Mouse (Mus musculus): ENCODE data around the gene Efcab11. TPM values are rescaled to one million over a fixed set of nuclear protein-coding genes. Genes with fewer than 3 reads are reported as not detected.
"Not testable (repeated sequence)": the region's sequence is repeated elsewhere in the genome, so short reads cannot be mapped to it uniquely, and the experiment has no call there.

Efcab11 gene
- polyA plus RNA-seq, 1 experiment from 2014 or later, result 11.2 TPM

DNA sequence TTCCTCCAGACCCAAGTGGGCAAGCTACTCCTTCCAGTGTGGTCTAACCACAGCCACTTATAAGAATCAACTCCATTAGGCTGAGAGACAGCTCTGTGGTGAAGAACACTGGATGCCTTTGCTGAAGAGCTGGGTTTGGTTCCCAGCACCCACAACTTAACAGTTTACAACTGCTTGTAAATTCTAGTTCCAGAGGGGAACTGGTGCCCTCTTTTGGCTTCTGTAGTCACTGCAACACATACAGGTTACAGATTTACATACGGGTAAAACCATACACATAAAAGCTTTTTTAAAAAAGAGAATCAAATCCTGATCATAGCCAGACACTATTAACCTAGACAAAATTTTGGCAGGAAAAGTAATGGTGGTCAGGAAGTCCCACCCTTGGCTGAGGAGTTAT is 50.8 kb downstream of the Efcab11 start:
- 92% methylated on average over 1 of the region's 1 CpGs for WGBS
- no peak for ATAC-seq (ENCODE audit: low FRiP score, low read depth)
- H3K27me3 ChIP-seq (replicated peaks), result no peaks in the 10 kb centered on the region
- no peak overlapping the region for H3K9ac ChIP-seq
- no peak overlapping the region for H3K4me2 ChIP-seq (replicated peaks)
- H3K4me3 ChIP-seq, result no peak overlapping the region
- H3K27ac ChIP-seq, result no peak overlapping the region
- H3K4me1 ChIP-seq, result peaks cover 12% of the 10 kb centered on the region
- no peaks in the 10 kb centered on the region for H3K9me3 ChIP-seq
- H3K36me3 ChIP-seq, result no peaks in the 10 kb centered on the region

DNA sequence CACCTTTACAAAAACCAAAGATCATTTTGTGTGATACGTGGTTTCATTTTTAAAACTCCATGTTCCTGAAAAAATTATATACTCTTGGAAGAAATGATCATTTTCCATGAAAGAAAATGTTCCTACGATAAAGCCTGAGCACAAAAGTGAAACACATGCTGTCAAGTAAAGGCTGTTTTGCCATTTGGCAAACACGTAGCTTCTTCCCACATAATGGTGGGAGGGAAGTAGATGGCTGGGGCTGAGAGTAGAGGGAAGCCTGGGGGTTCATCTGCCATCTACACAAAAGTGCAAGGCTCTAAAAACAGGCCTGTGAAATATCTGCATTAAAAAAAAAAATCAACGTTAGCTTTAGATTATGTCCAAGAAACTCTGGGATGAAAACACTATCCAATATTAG is 61.6 kb downstream of the Efcab11 start:
- Histone ChIP-seq H3K36me3 (no peaks in the 10 kb centered on the region), H3K4me3 (no peak overlapping the region), H3K27ac (no peak overlapping the region), H3K4me1 (no peaks in the 10 kb centered on the region), H3K9ac (no peak overlapping the region), H3K9me3 (no peaks in the 10 kb centered on the region), H3K4me2 (replicated peaks) (no peak overlapping the region), H3K27me3 (replicated peaks) (no peaks in the 10 kb centered on the region)
- ATAC-seq (ENCODE audit: low FRiP score, low read depth), result no peak
- 91% methylated on average over 4 of the region's 4 CpGs for WGBS

GRCm38 (mm10) chr12:99821309-99821934 is 62.8 kb downstream of the Efcab11 start:
- Histone ChIP-seq H3K27ac (no peak overlapping the region), H3K4me2 (replicated peaks) (no peak overlapping the region), H3K4me1 (no peaks in the 10 kb centered on the region), H3K4me3 (no peak overlapping the region), H3K9me3 (0 out of 2 replicates have a peak, but pooled peaks cover under 1% of the 10 kb centered on the region), H3K9ac (no peak overlapping the region), H3K27me3 (replicated peaks) (no peaks in the 10 kb centered on the region), H3K36me3 (no peaks in the 10 kb centered on the region)
- ATAC-seq (ENCODE audit: low FRiP score, low read depth), result no peak
- WGBS, result 85% methylated on average over 12 of the region's 12 CpGs

DNA sequence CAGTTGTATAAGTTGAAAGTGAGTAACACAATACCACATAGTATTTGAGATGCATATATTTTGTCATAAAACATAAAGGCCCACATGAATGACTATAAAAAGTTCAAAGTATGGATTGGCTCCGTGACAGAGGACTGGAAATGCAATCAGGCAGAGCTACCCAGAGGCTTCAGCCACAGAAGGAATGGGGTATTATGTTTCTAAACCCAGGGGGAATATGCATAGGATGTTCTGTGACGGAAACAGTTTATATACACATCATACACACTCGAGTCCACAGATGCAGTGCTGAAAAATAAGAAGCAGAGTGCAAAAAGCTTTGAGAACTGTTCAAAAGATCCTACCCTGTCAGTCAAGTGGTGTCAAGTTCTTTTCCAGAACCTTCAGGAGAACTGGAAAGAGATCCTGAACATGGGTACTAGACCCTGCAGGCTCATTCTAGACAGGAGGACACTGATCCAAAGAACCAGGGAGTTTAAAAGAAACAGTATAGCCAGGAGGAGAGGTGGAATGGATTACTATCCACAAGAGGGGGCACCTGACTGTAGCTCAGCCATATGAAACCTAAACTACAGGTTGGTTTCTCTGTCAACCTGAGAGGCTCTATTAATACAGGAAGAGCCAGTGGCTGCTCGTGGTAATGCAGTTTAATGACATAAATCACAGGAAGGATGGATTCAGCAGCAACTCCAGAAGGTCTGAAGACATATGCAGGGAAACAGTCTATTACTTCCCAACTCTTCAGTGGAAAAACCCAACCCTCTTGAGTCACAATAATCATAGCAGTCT is 64.9 kb downstream of the Efcab11 start:
- H3K27me3 ChIP-seq (replicated peaks), result no peaks in the 10 kb centered on the region
- no peaks in the 10 kb centered on the region for H3K4me1 ChIP-seq
- H3K4me3 ChIP-seq, result no peak overlapping the region
- H3K9me3 ChIP-seq, result 0 out of 2 replicates have a peak, but pooled peaks cover 3% of the 10 kb centered on the region
- ATAC-seq (ENCODE audit: low FRiP score, low read depth), result no peak
- H3K9ac ChIP-seq, result no peak overlapping the region
- WGBS, result 65% methylated on average over 4 of the region's 4 CpGs
- H3K4me2 ChIP-seq (replicated peaks), result no peak overlapping the region
- no peaks in the 10 kb centered on the region for H3K36me3 ChIP-seq
- H3K27ac ChIP-seq, result no peak overlapping the region

- H3K27me3 ChIP-seq (replicated peaks); H3K9ac ChIP-seq; H3K9me3 ChIP-seq; ATAC-seq (ENCODE audit: low FRiP score, low read depth); H3K36me3 ChIP-seq; H3K27ac ChIP-seq; H3K4me1 ChIP-seq; H3K4me2 ChIP-seq (replicated peaks); H3K4me3 ChIP-seq: not testable (repeated sequence)
- WGBS, result 95% methylated on average over 16 of the region's 16 CpGs
These were observed 66.2 kb downstream of the Efcab11 start for GRCm38 (mm10) chr12:99818006-99818405.

GRCm38 (mm10) chr12:99815244-99815643 is 69.0 kb downstream of the Efcab11 start:
- 0 out of 2 replicates have a peak, but pooled peaks cover 3% of the 10 kb centered on the region for H3K9me3 ChIP-seq
- WGBS, result 95% methylated on average over 8 of the region's 8 CpGs

GRCm38 (mm10) chr12:99807891-99808290 is 76.3 kb downstream of the Efcab11 start:
- ATAC-seq (ENCODE audit: low FRiP score, low read depth), result no peak
- H3K27me3 ChIP-seq (replicated peaks), result no peaks in the 10 kb centered on the region
- H3K9ac ChIP-seq, result no peak overlapping the region
- H3K4me1 ChIP-seq, result no peaks in the 10 kb centered on the region
- H3K9me3 ChIP-seq, result no peaks in the 10 kb centered on the region
- H3K4me3 ChIP-seq, result no peak overlapping the region
- H3K4me2 ChIP-seq (replicated peaks), result no peak overlapping the region
- H3K27ac ChIP-seq, result no peak overlapping the region
- H3K36me3 ChIP-seq, result no peaks in the 10 kb centered on the region
- WGBS, result 92% methylated on average over 5 of the region's 5 CpGs

More at GRCm38 (mm10) chr12:99815244-99815643, 69.0 kb downstream of the Efcab11 start:
- ATAC-seq (ENCODE audit: low FRiP score, low read depth), result no peak
- no peaks in the 10 kb centered on the region for H3K27me3 ChIP-seq (replicated peaks)
- no peak overlapping the region for H3K4me3 ChIP-seq
- no peak overlapping the region for H3K9ac ChIP-seq
- no peaks in the 10 kb centered on the region for H3K4me1 ChIP-seq
- H3K27ac ChIP-seq, result no peak overlapping the region
- H3K36me3 ChIP-seq, result no peaks in the 10 kb centered on the region
- no peak overlapping the region for H3K4me2 ChIP-seq (replicated peaks)

DNA sequence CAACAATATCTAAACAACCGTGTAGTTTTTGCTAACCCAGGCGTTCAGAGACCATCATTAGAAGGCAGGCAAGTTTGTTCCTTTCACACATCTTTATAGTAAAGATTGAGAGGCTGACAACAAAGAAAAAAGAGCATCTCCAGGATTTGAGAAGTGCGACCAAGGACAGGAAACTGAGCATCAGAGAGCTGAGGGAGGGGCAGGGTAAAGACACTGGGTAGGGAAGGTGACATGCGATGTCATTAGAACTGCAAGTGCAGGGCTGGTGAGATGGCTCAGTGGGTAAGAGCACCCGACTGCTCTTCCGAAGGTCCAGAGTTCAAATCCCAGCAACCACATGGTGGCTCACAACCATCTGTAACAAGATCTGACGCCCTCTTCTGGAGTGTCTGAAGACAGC is 77.5 kb downstream of the Efcab11 start:
- not testable (repeated sequence) for H3K4me1 ChIP-seq; H3K4me3 ChIP-seq; H3K27ac ChIP-seq; ATAC-seq (ENCODE audit: low FRiP score, low read depth); H3K9ac ChIP-seq; H3K36me3 ChIP-seq; H3K9me3 ChIP-seq; H3K4me2 ChIP-seq (replicated peaks); H3K27me3 ChIP-seq (replicated peaks)
- 92% methylated on average over 7 of the region's 7 CpGs for WGBS

- 82% methylated on average over 2 of the region's 2 CpGs for WGBS
- no peak overlapping the region for H3K27ac ChIP-seq
- no peaks in the 10 kb centered on the region for H3K9me3 ChIP-seq
These were observed 88.3 kb downstream of the Efcab11 start for GRCm38 (mm10) chr12:99795921-99796320.

DNA sequence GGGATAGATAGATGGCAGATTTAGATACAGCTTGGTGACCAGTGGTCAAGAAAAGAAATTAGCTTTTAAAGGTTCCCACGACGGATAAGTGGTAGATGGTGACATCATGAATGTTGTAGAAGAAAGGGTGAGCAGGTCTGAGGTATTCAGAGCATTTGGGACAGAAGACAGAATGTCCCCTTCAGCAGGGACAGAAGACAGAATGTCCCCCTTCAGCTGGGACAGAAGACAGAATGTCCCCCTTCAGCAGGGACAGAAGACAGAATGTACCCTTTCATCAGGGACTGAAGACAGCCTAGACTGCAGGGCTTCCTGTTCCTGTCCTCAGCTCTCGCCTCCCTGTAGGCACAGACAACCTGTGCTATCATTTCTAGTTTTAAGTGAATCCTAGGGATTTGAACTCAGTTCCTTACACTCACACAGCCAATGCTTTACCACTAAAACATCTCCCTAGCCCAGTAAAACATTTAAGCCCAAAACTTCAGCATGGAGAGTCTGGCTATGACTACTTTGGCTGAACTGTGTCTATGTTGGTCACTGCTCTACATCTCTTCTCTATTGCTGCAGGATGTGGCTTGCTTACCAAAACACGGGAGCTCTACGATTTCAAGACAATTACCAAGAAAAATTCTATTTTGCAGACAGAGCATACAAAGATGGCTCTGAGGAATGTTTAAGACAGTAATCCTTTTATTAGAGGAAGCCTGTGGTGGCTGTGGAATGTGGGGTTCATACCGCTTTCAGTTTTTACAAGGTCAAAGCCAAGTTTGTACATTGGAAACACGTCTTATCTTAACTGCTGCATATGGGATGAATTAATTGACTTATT is 89.2 kb downstream of the Efcab11 start:
- Histone ChIP-seq H3K4me1 (0 out of 2 replicates have a peak, but pooled peaks cover 4% of the 10 kb centered on the region), H3K36me3 (no peaks in the 10 kb centered on the region), H3K27me3 (replicated peaks) (no peaks in the 10 kb centered on the region), H3K9me3 (no peaks in the 10 kb centered on the region), H3K4me3 (no peak overlapping the region), H3K27ac (no peak overlapping the region), H3K4me2 (replicated peaks) (no peak overlapping the region), H3K9ac (no peak overlapping the region)
- WGBS, result 78% methylated on average over 7 of the region's 7 CpGs
- ATAC-seq (ENCODE audit: low FRiP score, low read depth), result no peak

More at GRCm38 (mm10) chr12:99795921-99796320, 88.3 kb downstream of the Efcab11 start:
- no peaks in the 10 kb centered on the region for H3K36me3 ChIP-seq
- no peak overlapping the region for H3K9ac ChIP-seq
- no peak overlapping the region for H3K4me2 ChIP-seq (replicated peaks)
- no peaks in the 10 kb centered on the region for H3K27me3 ChIP-seq (replicated peaks)
- H3K4me1 ChIP-seq, result 0 out of 2 replicates have a peak, but pooled peaks cover 4% of the 10 kb centered on the region
- no peak overlapping the region for H3K4me3 ChIP-seq
- ATAC-seq (ENCODE audit: low FRiP score, low read depth), result no peak

GRCm38 (mm10) chr12:99794158-99794515 is 90.1 kb downstream of the Efcab11 start:
- Histone ChIP-seq H3K4me1 (0 out of 2 replicates have a peak, but pooled peaks cover 4% of the 10 kb centered on the region), H3K9me3 (no peaks in the 10 kb centered on the region), H3K27ac (no peak overlapping the region), H3K4me3 (no peak overlapping the region), H3K36me3 (no peaks in the 10 kb centered on the region), H3K27me3 (replicated peaks) (no peaks in the 10 kb centered on the region), H3K4me2 (replicated peaks) (no peak overlapping the region), H3K9ac (no peak overlapping the region)
- WGBS, result 82% methylated on average over 4 of the region's 4 CpGs
- ATAC-seq (ENCODE audit: low FRiP score, low read depth), result no peak
